Mouse (Mus musculus) spleen, postnatal 14 days (tissue): ENCODE results near the gene Fam222b.
"Not testable (repeated sequence)": the region's sequence is repeated elsewhere in the genome, so short reads cannot be mapped to it uniquely, and the experiment has no call there.

Experiments used
- DNase-seq, 2 experiments: peaks; one replicate each; pipeline ENCODE4 v3.0.0; 2021 to 2022; ENCODE audit warnings: low spot score in 2 of 2

The Fam222b gene

DNA sequence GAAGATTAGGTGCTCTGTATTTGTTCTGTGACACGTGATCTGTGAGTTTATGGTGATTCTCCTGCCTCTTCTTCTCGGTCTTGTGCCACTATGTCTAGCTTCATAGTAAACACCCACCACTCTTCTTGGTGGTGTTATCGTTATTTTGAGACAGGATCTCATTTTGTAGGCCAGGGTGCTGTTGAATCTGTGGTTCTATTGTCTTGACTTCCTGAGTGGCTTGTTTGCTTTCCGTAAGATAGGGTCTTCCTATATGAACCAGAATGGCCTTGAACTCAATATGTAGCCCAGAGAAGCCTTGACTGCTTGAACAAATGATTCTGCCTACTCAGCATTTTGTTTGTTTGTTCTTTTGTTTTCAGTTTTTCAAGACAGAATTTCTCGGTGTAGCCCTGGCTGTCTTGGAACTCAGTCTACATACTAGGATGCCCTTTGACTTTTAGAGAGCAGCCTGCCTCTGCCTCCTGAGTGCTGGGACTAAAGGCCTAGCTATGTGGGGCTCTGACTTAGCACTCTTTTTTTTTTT is 6.6 kb upstream of the Fam222b start:
- DNase-seq: no peak

DNA sequence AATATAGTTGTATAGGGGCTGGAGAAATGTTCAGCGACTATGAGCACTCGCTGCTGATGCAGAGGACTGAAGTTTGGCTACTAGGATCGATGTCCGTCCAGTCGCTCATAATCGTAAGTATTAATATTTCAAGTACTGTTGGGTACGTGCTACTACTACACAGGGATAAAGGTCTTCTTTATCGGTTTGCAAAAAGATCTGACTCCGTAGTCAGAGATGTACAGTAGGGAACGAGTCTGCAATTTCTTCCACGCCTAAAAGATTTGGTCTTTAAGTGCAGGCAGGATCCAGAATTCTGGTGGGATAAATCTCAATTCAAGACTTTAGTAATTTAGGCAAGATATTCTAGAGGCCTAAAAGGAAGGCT is 340 bp upstream of the Fam222b start:
- DNase-seq: no peak

DNA sequence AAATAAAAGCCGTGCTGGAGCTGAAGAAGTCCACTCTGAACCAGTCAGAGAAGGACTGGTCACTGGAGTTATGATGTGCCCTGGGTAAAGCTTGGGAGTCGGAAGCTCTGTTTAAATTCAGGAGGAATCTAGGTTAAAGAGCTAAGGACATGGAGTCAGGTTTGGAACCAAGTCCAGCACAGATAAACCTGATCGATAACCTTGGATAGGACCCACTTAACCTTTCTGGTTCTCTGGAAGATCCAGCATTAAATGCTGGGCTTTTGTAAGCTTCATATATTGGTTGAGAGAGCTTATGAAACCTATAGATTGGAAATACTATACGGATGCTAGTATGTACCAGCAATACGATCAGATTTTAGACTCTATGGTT is 670 bp downstream of the Fam222b start:
- DNase-seq: no peak

DNA sequence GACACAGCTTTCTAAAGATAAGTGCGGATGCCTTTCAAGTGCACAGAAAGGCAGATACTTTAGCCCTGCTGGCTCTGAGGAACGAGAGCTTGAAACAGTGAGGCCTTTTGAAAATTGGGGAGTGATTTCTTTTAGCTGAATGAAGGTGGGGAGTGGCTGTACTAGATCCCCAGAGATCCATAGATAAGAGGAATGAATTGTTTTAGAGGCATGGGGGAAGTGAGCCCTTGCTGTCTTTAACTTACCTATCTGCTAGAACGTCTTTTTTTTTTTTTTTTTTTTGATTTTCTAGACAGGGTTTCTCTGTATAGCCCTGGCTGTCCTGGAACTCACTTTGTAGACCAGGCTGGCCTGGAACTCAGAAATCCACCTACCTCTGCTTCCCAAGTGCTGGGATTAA is 2.6 kb downstream of the Fam222b start:
- no peak for DNase-seq

DNA sequence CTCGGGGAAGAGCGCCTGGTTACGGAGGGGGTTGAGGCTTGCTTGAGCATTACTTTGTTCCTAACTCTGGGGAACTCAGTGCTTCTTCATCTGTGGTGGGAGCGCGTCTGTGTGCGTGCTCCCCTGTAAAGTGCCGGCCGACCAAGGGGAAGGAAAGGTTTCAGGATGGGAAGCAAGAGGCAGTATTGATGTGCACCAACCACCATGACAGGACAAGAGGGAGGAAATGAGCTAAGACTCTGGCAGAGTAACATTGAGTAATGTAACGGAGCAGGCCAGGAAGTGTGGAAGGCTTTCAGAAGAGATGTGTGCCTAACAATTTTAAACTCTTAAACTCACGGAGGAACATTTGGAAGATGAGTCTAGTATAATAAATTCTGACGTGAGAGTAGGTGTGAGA is 6.3 kb downstream of the Fam222b start:
- no peak for DNase-seq

DNA sequence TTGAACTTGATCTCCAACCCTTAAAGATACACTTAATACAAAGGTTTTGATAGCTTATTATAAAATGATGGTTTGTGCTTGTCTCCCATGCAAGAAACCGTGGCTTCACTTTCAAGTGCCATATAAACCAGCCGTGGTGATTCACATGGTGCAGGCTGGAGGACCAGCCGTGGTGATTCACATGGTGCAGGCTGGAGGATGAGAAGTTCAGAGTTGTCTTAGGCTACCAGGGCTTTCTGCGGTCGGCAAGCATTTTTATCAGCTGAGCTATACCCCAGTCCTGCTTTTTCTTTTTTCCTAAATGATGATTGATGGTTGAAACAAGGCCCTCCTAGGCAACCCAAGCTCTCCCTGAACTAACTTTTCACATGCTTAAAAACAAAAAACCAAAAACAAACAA is 7.7 kb downstream of the Fam222b start:
- no peak for DNase-seq

DNA sequence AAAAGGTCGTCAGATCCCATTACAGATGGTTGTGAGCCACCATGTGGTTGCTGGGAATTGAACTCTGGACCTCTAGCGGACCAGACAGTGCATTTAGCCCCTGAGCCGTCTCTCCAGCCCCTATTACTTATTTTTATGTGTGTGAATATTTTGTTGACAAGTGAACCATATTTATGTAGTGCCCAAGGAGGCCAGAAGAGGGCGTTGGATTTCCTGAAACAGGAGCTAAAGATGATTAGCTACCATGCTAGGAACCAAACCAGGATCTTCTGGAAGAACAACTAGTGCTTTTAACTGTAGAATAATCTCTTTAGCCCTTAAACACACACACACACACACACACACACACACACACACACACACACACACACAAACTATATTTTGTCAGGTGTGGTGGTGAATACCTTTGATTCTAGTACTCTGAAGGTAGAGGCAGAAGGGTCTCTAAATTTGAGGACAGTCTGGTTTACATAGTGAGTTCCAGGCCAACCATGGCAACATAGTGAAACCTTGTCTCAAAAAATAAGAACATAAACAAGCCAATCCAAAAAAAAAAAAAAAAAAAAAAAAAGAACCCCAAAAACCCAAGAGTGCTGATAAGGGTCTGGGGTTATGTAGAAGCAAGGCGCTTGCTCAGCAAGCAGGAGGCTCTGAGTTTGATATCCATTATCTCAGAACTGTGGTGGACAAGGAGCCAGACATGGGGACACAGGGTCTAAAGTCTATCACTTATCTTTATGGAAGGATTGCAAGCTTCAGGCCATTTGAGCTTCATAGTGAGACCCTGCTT is 8.7 kb downstream of the Fam222b start:
- peak in 1 of 2 experiments; percentile 37 for DNase-seq

DNA sequence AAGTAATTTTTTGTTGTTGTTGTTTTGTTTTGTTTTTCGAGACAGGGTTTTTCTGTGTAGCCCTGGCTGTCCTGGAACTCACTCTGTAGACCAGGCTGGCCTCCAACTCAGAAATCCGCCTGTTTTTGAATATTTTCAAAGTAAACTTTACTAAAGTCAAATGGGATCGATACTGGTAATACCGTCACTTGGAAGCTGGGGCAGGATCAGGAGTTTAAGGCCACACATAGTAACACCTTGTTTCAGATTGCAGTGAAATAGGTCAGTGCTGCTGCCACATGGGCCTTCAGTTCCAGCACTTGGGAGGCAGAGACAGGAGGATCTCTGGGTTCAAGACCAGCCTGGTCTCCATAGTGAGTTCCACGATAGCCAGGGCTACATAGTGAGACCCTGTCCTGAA is 10.0 kb downstream of the Fam222b start:
- no peak for DNase-seq

DNA sequence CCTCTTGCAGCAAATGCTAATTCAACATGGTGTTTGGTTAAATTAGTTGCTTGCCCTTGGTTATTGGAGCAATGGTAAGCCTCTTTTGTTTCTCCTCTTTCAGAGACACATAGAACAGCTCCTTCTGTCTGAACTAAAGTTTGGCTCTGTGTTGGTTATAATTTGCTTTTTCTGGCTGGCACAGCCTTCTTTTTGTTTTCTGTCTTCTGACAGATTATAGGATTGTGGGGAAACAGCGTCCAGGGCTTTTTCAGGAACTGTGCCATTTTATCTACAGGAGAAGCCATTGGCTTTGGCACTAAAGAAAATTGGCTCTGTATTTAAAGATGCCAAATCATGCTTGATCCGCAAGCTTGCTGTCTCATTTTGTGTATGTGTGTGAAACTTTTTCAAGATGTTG is 19.2 kb downstream of the Fam222b start:
- no peak for DNase-seq

DNA sequence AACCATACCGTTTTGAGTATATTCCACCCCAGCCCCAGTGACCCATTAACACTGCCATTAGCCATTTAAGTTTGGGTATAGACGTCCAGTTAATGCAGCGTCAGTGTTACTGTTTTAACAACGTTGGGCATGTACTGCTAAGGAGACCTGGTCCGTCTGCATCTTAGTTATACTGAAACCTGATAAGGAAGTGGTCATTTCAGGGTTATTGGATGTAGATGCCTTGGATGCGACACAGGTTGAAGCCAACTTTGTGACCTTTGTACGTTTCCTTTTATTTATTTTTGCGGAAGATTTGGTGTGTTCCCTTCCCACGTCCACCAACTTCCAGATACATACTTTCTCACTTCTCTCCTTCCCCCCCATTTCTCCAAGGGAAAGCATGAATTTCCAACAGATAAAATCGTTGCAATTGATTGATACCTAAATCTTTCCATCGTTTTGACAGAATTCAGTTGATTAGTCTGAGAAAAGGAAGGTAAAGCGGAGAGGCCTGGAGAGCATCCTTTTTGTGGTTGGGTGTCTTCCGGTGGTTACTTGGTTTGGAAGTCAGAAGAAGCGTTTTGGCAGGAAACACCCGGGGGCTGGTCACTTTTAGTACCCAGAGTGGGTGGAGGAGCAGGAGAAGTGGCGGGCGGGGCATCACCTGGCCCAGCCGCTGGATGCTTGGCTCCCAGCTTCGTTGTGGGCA is 20.4 kb downstream of the Fam222b start:
- DNase-seq: no peak

DNA sequence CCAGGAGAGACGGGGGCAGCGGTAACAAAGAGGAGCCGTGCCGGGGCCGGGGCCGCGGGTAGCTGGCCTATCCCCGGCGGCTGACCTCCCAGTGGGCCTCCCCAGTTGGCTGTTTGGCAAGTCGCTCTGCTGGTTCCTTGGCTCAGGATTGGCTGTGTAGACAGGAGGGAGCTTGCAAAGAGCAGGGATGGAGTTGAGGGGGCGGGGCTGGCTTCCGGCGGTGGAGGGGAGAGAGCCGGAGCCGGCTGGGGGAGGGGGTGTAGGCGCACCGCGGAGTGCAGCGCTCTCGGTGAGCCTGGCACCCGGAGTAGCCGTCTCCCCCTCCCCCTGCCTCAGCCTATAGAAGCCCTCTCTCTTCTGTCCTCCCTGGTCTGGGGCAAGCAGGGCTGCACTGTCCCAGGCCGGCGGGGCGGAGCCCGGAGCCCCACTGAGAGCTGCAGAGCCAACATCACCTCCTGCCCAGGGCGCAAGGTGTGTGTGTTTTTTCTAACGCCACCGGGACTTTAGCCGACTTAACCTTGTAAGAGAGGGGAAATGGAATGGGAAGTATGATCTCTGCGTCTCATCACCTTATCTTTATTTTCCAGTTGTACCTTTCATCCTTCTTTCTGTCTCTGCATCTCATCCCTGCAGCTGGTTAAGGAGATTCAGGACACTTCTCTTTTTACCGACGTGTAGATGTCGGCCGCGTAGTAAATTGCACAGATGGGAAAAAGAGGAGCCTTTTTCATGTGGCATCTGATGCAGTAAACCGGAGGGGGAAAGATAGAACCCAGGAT is 21.1 kb downstream of the Fam222b start:
- peak; percentile 68 to 76 for DNase-seq

DNA sequence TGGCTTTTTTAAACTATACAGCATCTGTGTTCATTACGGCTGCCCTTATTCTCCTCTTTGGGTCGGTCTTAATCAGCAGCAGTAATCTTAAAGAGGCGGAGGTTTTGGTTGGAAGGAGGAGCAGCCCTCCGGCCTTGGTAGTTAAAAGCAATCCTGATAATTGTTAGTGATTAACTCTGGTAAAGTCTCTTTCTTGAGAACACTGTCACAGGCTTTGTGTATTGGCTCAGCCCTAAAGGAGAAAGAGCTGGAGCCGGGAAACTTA is 21.6 kb downstream of the Fam222b start:
- DNase-seq: no peak

DNA sequence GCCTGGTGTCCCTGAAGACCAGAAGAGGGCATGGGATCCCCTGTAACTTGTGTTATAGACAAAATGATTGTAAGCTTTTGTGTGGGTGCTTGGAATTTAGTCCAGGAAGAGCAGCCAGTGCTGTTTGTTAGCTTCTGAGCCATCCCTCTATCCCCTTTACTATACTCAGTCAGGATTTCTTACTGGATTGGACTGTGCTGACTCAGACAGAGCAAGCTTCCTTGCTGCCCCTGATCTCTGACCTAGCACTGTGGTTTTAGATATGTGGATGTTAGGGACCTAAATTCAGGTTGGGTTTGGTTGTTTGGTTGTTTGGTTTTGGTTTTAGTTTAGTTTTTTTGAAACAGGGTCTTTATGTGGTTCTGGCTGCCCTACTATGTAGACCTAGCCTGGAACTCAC is 24.0 kb downstream of the Fam222b start:
- no peak for DNase-seq

DNA sequence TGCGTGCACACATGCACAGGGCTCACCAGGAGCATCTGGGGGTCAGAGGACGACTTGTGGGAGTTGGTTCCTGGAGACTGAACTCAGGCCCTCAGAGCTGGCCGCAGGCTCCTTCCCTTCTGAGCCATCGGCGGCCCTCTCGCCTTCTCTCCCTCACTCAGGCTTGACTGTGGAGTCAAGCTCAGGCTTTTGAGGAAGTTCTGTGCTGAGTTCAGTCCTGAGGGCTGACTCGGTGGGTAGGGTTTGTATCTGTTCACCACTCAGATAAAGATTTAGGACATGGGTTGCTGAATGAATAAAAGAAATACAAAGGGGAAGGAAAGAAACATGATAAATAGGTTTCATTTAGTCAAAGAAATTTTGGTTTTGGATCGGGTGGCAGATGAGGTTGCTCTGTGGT is 25.4 kb downstream of the Fam222b start:
- DNase-seq: no peak

DNA sequence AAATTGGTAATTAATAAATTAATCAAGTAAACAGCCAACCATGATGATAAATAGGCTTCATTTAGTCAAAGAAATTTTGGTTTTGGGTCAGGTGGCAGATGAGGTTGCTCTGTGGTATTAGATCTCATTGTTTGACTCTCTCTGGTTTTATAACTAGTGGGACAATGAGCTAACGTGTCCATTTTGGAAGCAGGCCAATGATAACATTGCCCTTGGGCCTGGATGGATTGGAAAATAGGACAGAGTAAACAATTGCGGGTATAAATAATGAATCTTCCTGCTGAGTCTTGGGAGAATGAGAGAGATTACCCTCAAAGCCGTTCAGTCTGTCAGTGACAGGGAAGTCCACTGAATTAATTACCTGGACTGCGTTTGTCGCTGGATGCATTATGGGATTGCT is 26.7 kb downstream of the Fam222b start:
- DNase-seq: no peak

DNA sequence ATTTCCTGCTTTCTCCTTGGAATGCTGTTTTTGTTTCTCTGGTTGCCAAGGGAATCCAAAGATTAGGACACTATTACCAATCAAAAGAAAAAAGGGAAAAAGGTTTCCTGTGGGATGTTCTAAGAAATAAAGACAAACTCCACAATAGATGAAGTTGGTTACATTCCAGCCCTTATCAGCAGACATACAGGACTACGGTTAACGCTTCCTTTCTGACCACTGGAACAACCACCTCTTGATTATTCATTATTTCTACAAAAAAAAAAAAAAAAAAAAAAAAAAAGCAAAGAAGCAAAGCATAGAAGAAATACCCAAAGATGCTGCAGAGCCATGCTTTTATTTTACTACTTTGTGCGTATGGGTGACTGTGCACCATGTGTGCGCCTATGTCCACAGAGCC is 28.4 kb downstream of the Fam222b start:
- DNase-seq: no peak

DNA sequence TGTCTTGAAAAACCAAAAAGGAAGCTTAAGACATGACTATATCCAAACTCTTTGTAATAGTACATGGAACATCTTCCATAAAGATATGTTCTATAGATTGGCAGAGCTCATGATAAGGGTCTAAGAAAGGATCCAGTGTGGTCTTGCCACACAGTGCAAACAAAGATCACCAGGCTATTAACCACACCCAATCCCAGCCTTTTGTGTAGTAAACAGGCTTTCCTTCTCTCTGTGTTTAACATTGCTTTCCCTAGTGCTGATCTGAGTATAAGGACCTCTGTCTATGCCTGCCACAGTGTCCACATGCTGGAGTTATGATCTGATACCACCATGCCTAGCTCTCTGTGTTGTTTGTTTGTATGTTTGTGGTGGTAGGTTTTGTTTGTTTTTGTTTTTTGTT is 29.3 kb downstream of the Fam222b start:
- DNase-seq: no peak

DNA sequence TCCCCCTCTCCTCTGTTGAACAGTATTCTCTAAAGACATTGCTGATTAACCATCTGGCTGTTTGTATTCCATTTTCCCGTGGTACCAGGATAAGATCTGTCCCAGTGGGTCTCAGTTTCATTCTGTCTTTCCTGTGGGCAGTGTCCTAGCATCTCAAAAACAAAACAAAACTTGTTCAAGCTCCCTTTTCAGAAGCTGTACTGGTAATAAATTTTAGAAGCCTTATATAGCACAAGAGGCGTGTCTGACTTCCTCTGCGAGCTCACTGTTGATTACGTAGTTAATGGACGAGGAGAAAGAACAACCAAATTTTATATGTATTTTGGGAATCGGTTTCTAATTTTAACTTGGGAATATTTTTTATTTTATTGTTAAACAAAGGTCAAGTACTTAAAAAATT is 31.2 kb downstream of the Fam222b start:
- DNase-seq: no peak

DNA sequence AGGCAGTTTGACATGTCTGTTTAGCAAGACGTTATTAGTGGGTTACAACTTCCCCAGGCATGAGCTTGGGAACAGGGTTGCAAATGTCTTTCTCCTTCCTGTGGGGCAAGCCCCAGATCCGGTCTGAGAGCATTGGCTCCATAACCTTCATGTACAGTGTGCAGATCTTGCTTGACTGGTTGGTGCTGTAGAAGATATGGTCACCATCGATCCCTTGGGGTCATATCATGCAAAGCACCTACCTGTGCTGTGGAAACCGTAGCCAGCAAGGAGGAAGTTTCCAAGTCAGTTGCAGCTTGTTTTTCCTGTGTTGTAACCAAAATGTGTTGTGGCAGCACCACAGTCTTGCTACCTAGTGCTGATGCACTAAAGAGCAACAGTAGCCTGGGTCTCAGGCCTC is 32.3 kb downstream of the Fam222b start:
- no peak for DNase-seq

DNA sequence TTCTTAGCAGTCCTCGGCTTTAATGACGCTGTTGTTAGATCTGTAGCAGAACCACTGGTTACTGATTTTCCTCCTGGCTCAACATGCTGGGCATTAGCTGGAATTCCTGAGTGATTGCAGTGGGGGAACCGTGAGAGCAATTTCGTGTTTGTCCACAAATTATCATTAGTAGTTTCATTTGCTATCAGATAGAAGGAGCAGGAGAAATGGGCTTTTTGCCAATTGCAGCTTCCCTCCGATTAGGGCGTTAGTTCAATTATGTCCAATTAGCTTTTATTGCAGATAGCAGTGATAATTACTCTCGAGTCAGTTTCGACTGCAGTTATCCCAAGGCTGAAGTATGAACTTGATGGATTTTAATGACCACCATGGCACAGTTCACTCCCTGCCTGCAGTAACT is 35.0 kb downstream of the Fam222b start:
- DNase-seq: no peak

DNA sequence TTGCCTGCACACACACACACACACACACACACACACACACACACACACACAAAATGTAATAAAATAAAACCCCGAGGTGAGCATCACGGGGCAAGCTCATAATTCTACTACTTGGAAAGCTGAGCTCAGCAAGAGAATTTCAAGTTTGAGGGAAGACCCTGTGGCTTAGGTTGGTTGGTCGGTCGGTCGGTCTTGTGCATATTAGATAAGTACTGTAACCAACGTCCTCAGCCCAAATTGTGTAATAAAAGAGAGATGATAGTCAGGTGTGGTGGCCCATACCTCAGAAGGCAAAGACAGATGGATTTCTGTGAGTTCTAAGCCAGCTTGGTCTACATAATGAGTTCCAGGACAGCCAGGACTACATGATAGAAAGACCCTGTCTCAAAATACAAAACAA is 39.5 kb downstream of the Fam222b start:
- DNase-seq: no peak

DNA sequence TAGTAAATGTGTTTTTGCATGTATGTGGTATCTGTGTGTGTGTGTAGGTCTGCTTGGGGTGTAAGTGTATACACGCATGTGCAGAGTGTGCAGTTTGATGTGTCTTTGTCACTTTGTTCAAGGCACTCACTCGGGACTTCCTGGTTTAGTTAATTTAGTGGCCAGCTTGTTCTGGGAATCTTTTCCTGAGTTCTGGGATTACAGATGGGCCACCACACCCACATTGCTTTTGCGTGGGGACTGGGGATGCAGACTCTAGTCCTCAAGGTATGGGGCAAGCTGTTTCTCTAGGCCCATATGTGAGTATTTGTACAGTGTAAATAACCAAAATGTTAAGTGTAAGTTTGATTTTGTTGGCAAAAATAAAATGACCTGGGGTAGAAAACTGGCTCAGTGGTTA is 39.9 kb downstream of the Fam222b start:
- no peak for DNase-seq

DNA sequence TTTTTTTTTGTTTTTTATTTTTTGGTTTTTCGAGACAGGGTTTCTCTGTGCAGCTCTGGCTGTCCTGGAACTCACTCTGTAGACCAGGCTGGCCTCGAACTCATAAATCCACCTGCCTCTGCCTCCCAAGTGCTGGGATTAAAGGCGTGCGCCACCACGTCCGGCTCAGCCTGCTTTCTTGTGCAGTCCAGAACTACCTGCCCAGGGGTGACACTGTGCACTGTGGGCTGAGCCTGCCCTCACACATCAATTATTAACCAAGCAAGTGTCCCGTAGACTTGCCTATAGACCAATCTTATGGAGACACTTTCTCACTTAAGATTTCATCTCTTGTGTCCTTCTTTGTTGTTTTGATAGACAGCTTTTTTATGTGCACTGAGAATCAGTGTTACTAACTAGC is 40.9 kb downstream of the Fam222b start:
- not testable (repeated sequence) for DNase-seq
